Mouse (Mus musculus) left cerebral cortex, adult 6 months (tissue): ENCODE measurements around the gene Cyp3a44. TPM values are rescaled to one million over a fixed set of nuclear protein-coding genes. Genes with fewer than 3 reads are reported as not detected.

ENCODE experiments used
- long read RNA-seq, 2 experiments: library from polyadenylated mRNA; unstranded; transcript quantifications; one replicate each; pipeline ENCODE4 v2.0.0; 2019 to 2020
- polyA plus RNA-seq: library from polyadenylated mRNA; unstranded; fragments of <200 nt; fragmentation: Nextera tagmentation; gene quantifications from 2 replicates; pipeline ENCODE4 v1.2.3, GENCODE M21; 2021

Cyp3a44 gene
- not detected in 2 replicates for polyA plus RNA-seq
- long read RNA-seq, experiment 1, result 0 reads
- long read RNA-seq, experiment 2, result 0 reads

DNA sequence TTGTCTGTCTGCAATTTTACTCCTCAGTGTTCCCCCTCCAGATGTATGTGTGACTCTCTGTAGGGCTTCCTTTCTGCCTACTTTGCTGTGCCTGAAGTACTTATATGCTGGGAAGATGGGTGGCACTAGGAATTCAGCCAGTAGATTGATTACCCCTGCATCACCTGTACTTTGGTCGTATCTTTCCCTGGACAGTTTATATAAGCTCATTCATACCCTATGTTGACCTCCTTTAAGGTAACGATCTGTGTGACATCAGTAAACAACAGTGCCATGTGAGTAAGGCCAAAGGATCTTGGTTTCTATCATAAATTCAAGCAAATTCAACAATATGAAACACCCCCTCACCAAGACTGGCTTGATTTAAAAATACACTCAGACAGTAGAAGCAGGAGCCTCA lies at the start of gene Cyp3a44:
TSS of gene Cyp3a44 (minus strand) at position 79 of the 400 bp plus-strand sequence.

Other genes with a start within 250 kb of the Cyp3a44 start
- not detected in 2 replicates for gene Cyp3a41b, start 221.1 kb downstream of the Cyp3a44 start, polyA plus RNA-seq
- not detected in 2 replicates for gene Cyp3a41a, start 85.7 kb downstream of the Cyp3a44 start, polyA plus RNA-seq
- not detected in 2 replicates for gene Cyp3a11, start 74.1 kb upstream of the Cyp3a44 start, polyA plus RNA-seq
- gene Cyp3a25, start 203.7 kb upstream of the Cyp3a44 start, polyA plus RNA-seq, result not detected in 2 replicates